Mouse (Mus musculus): Measurements from ENCODE around the gene Slc19a1. TPM values are rescaled to one million over a fixed set of nuclear protein-coding genes. Genes with fewer than 3 reads are reported as not detected.

Slc19a1 gene
- polyA plus RNA-seq, 1 experiment from 2014 or later, result 32.7 TPM

DNA sequence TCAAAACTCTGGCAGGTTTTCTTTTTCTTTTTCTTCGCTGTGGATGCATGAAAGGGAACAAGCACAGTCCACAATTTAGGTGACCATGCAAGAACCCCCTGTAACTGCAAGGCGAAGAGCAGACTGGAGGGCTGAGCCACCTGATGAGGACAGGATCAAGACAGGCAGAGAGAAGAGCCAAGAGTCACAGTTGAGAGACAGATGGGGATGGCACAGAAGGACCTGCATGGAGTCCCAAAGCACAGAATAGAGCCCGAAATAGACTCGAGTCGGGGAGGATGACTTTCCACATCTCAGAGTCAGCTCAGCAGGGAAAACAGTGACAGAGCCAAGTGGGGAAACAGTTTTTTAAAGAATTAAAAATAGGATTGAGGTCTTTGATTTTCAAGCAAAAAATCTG lies 50.9 kb downstream of the Slc19a1 start:
- 81% methylated on average over 5 of the region's 5 CpGs for WGBS
- no peak for DNase-seq (ENCODE audit: low spot score)
- H3K27me3 ChIP-seq (ENCODE audit: insufficient read depth, poor library complexity, severe bottlenecking), result no peaks in the 10 kb centered on the region
- H3K36me3 ChIP-seq, result peaks cover 73% of the 10 kb centered on the region
- H3K9me3 ChIP-seq, result no peaks in the 10 kb centered on the region
- 0 out of 2 replicates have a peak, but pooled peaks cover 7% of the 10 kb centered on the region for H3K4me1 ChIP-seq (replicated peaks)
- no peak overlapping the region for H3K4me3 ChIP-seq
- no peak overlapping the region for H3K27ac ChIP-seq

DNA sequence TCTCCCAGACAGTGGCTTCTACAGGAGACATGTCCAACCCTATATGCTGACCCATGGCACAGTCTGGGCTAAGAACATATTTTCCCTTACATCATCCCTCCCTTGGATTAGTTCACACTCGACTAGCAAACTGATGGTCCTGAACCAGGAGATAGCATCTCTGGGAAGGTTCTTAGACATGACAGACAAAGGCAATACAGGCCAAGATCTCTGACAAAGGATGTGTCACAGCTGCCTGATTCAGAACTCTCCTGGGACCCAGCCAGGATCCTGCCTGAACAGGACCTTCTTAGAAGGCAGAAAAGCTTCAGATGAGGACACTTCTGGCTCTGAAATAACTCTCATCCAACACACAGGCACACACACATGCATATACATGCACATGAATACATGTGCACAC lies 52.5 kb downstream of the Slc19a1 start:
- H3K9me3 ChIP-seq, result no peaks in the 10 kb centered on the region
- H3K27ac ChIP-seq, result 0 out of 2 replicates have a peak overlapping the region, but pooled peaks have one; percentile 53
- H3K4me3 ChIP-seq, result no peak overlapping the region
- no peaks in the 10 kb centered on the region for H3K27me3 ChIP-seq (ENCODE audit: insufficient read depth, poor library complexity, severe bottlenecking)
- peaks cover 12% of the 10 kb centered on the region for H3K4me1 ChIP-seq (replicated peaks)
- peaks cover 67% of the 10 kb centered on the region for H3K36me3 ChIP-seq
- 77% methylated on average over 1 of the region's 1 CpGs for WGBS
- DNase-seq (ENCODE audit: low spot score), result no peak

DNA sequence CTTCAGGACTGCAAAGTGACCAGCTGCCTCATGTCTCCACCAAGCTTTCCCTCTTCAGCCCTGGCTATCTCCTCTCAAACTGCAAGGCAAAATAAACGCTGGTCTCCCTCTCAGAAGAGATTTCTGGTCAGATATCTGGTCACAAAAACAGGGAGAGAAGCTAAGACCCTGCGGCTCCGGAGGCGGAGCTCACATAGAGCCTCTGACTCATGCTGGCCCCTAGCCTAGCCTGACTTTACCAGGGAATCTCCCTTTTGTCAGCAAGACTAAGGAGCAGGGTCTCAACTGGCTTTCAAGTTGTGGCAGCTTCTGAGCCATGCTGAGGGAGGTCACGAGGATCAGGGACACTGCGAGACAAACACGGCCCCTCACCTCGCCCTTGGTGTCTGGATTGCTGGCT lies 57.3 kb downstream of the Slc19a1 start:
- H3K27ac ChIP-seq, result peak overlapping the region; percentile 70
- H3K4me3 ChIP-seq, result no peak overlapping the region; the same call in 1 of the 2 replicates
- peak; percentile 35 for DNase-seq (ENCODE audit: low spot score)
- peaks cover 77% of the 10 kb centered on the region for H3K36me3 ChIP-seq
- peaks cover 10% of the 10 kb centered on the region for H3K9me3 ChIP-seq
- WGBS, result 35% methylated on average over 8 of the region's 8 CpGs
- H3K4me1 ChIP-seq (replicated peaks), result peaks cover 21% of the 10 kb centered on the region
- no peaks in the 10 kb centered on the region for H3K27me3 ChIP-seq (ENCODE audit: insufficient read depth, poor library complexity, severe bottlenecking)

DNA sequence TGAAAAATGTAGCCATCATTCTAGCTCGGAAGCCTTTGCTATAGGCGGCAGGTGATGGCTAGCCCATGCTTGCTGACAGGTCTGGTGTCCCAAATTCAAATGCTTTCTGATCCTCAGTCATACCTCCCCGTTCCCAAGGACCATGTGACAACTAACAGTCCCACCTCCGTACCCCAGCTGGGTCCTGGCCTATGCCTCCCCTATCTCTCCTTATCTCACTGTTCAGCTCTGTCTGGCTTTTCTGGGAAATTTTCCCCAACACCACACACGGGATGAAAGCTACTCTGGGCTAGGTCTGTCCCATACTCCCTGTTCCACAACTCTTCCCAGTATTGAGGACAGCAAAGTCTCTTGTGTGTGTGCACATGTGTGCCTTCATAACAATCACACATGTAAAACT lies 58.0 kb downstream of the Slc19a1 start:
- no peak for DNase-seq (ENCODE audit: low spot score)
- Histone ChIP-seq H3K4me3 (no peak overlapping the region), H3K27me3 (ENCODE audit: insufficient read depth, poor library complexity, severe bottlenecking) (no peaks in the 10 kb centered on the region), H3K9me3 (peaks cover 10% of the 10 kb centered on the region), H3K36me3 (peaks cover 77% of the 10 kb centered on the region), H3K27ac (no peak overlapping the region), H3K4me1 (replicated peaks) (peaks cover 26% of the 10 kb centered on the region)
- 82% methylated on average over 5 of the region's 5 CpGs for WGBS

DNA sequence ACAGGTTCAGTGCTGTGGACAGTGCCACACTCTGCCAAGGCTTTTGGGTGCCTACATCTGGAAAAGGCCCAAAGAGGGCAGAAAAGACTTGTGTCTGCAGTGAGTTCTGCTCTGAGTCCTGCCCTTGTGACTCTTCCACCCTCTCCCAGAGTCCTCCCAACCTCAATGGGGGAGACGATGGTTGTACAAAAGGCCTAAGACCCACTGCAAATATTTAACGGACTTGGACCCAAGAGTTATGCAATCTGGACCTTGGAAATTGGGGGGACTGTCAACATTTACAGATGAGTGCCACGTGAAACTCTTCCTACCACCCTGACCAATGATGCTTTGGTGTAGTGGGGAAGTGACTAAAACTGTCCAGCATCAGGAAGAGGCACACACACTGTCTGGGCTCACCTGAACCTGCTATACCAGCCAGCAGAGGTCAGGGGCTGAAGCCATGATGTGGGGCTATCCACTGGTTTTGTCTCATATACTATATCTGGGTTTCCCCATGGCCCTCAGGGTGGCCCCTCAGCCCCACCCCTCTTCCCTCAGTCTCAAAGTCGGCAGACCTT lies 59.6 kb downstream of the Slc19a1 start:
- WGBS, result 80% methylated on average over 4 of the region's 4 CpGs
- no peak for DNase-seq (ENCODE audit: low spot score)

DNA sequence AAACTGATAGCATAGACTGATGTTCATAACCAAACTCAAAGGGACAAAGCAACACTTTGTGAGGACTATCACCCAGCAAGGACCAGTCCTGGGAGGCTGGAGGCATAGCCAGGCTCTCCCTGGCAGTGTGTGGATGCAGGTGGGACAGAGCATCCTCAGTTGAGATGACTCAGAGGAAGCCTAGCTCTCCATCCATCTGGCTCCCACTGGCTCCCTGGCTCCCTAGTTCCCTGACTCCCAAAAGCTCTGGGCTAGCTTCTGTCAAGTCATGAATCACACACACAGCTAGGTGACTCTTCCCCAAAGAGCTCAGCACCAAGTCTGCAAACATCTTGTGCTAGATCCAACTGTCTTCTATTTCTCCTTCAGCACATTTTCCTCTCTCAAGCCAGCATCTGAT lies 61.8 kb downstream of the Slc19a1 start:
- H3K4me1 ChIP-seq (replicated peaks), result peaks cover 54% of the 10 kb centered on the region
- H3K27ac ChIP-seq, result 0 out of 2 replicates have a peak overlapping the region, but pooled peaks have one; percentile 8
- no peaks in the 10 kb centered on the region for H3K27me3 ChIP-seq (ENCODE audit: insufficient read depth, poor library complexity, severe bottlenecking)
- H3K4me3 ChIP-seq, result no peak overlapping the region
- peaks cover 56% of the 10 kb centered on the region for H3K36me3 ChIP-seq
- peaks cover 10% of the 10 kb centered on the region for H3K9me3 ChIP-seq
- no peak for DNase-seq (ENCODE audit: low spot score)

More for the DNA sequence above, 59.6 kb downstream of the Slc19a1 start:
- Histone ChIP-seq H3K9me3 (peaks cover 10% of the 10 kb centered on the region), H3K27ac (no peak overlapping the region), H3K27me3 (ENCODE audit: insufficient read depth, poor library complexity, severe bottlenecking) (no peaks in the 10 kb centered on the region), H3K4me1 (replicated peaks) (peaks cover 39% of the 10 kb centered on the region), H3K36me3 (peaks cover 77% of the 10 kb centered on the region), H3K4me3 (no peak overlapping the region)

DNA sequence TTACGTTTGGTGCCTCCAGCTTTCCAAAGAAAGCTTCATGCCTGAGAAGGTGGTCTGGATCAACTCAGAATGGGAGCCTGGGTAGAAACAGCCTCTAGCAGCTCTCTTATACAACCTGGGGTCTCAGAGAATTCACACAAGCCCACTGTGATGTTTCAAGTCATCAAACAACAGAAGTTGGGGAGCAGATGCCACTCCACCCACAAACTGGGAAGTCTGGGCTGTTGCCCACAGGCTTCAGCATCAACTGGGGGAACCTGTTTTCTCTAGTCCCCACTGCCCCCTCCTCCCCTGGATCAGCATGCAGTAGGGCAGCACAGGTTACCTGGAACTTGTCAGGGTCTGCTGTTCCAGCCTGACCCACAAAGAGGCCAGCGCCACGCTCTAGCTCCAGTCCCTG lies 63.6 kb downstream of the Slc19a1 start:
- H3K36me3 ChIP-seq, result peaks cover 51% of the 10 kb centered on the region
- no peak for DNase-seq (ENCODE audit: low spot score)
- H3K27ac ChIP-seq, result no peak overlapping the region
- H3K4me1 ChIP-seq (replicated peaks), result peaks cover 41% of the 10 kb centered on the region
- H3K27me3 ChIP-seq (ENCODE audit: insufficient read depth, poor library complexity, severe bottlenecking), result no peaks in the 10 kb centered on the region
- H3K4me3 ChIP-seq, result no peak overlapping the region
- H3K9me3 ChIP-seq, result peaks cover 10% of the 10 kb centered on the region
- WGBS, result 89% methylated on average over 3 of the region's 3 CpGs

DNA sequence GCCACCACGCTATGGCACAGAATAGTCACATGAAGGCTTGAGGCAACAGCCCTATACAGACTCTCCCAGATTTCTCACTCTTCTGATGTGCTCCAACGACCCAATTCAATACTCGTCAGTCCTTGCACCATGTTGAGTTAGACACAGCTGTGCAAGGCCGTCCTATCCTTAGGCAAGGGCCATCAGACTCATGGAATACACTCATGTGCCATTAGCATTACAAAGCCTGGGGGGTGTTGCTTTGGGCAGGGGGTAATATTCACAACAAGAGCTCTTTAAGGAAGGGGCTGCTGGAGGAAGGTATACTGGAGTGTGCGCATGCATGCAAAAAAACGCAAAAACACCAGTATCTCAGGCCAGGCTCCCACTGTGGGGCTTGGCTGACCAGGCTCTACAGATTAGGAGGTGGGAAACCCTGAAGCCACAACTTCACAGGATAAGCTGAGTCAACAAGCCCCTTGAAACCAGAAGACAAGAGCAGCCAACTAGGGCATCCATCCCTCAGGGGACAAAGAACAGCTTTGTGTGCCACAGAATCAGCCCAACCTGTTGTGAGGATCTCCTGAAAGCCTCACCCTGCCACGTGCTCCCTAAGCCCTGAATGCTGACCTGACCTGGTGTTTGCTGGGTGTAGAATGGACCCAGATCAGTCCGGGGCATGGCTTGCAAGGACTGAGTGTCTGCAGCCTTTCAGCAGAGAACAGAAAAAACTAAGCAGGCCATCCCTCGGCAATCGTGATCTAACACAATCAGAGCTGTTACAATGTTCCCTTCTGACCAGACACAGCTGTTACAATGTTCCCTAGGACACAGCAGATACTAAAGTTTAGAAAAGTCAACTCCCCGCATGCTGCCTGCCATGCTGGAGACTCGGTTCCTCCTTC lies 65.2 kb downstream of the Slc19a1 start:
- Histone ChIP-seq H3K36me3 (peaks cover 43% of the 10 kb centered on the region), H3K9me3 (peaks cover 10% of the 10 kb centered on the region), H3K4me1 (replicated peaks) (peaks cover 36% of the 10 kb centered on the region), H3K4me3 (no peak overlapping the region), H3K27ac (peak overlapping the region; percentile 57), H3K27me3 (ENCODE audit: insufficient read depth, poor library complexity, severe bottlenecking) (no peaks in the 10 kb centered on the region)
- 66% methylated on average over 12 of the region's 12 CpGs for WGBS
- DNase-seq (ENCODE audit: low spot score), result no peak

DNA sequence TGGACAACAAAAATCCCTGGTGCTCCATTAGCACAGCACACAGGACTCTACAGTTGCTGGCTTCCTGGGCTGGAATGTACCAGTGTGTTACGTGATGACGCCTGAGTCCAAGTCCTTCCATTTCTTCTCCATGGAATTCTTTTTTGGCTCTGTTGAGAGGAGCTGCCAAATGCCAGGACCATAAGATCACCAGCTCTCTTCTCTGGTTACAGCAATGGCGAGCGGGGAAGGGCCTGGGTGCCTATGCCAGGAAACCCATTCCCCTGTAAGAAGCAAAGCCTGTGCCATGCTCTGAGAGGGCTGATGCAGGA lies 65.8 kb downstream of the Slc19a1 start:
- Histone ChIP-seq H3K4me1 (replicated peaks) (peaks cover 36% of the 10 kb centered on the region), H3K4me3 (no peak overlapping the region), H3K36me3 (peaks cover 38% of the 10 kb centered on the region), H3K27me3 (ENCODE audit: insufficient read depth, poor library complexity, severe bottlenecking) (no peaks in the 10 kb centered on the region), H3K9me3 (peaks cover 7% of the 10 kb centered on the region), H3K27ac (peak overlapping the region; percentile 57)
- no peak for DNase-seq (ENCODE audit: low spot score)
- 92% methylated on average over 4 of the region's 4 CpGs for WGBS

DNA sequence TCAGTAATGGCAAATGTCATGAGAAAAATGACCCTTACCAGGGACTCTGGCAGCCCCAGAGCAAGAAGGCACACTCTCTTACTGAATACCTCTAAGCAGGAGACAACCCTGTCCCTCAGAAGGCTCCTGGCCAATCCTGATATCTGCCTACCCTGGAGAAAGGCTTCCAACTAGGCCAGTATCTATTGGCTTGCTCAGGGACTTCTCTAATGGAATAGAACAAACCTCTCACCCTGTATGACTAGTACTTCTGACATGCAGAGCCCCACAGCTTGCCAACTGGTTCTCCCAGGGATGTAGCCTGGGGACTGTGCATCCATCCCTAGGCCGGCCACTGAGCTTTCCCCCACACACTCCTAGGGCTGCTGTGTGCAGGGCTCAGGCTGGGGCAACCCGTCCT lies 66.6 kb downstream of the Slc19a1 start:
- whole genome bisulfite sequencing, result 85% methylated on average over 2 of the region's 2 CpGs
- Histone ChIP-seq H3K4me3 (no peak overlapping the region), H3K36me3 (peaks cover 30% of the 10 kb centered on the region), H3K27ac (no peak overlapping the region), H3K27me3 (ENCODE audit: insufficient read depth, poor library complexity, severe bottlenecking) (no peaks in the 10 kb centered on the region), H3K9me3 (no peaks in the 10 kb centered on the region), H3K4me1 (replicated peaks) (peaks cover 36% of the 10 kb centered on the region)
- DNase-seq (ENCODE audit: low spot score), result no peak

DNA sequence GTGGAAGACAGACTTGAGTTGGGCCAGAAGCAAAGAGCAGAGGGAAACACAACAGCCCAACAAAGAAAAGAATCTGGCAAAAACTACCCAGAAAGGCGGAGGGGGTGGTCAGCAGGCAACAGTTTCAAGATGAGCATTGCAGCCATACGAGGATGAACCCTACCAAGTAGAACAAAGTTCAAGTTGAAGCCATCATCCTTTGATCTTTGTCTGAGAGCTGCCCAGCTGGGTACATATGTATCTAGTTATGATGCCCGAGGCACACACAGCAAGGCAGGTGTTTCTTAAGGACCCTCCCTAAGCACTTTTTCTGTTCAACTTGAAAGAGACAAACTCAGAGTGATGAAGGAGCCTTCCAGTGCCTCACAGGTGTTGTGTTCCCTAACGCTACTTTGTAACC lies 67.7 kb downstream of the Slc19a1 start:
- 80% methylated on average over 4 of the region's 4 CpGs for WGBS
- no peak overlapping the region for H3K27ac ChIP-seq
- peaks cover 34% of the 10 kb centered on the region for H3K4me1 ChIP-seq (replicated peaks)
- H3K9me3 ChIP-seq, result no peaks in the 10 kb centered on the region
- H3K36me3 ChIP-seq, result peaks cover 18% of the 10 kb centered on the region; the same call in 1 of the 2 replicates
- no peak for DNase-seq (ENCODE audit: low spot score)
- H3K27me3 ChIP-seq (ENCODE audit: insufficient read depth, poor library complexity, severe bottlenecking), result no peaks in the 10 kb centered on the region
- no peak overlapping the region for H3K4me3 ChIP-seq

DNA sequence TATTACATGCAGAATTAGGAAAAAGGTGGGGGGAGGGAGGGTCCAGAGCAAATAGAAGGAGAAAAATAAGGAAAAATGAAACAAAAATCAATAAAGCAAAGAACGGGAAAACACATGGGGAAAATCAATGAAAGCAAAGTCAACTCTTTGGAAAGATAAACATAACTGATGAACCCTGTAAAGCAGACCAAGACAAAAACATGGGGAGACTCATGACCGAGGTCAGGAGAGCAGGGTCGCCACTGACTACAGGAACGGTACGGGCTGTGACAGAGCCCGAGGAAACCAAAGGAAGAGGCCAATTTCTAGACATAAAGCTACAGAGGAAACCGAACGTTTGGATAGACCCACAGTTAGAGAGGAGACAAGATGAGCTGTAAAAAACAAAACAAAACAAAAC lies 71.6 kb downstream of the Slc19a1 start:
- 0 out of 2 replicates have a peak, but pooled peaks cover 3% of the 10 kb centered on the region for H3K36me3 ChIP-seq
- no peaks in the 10 kb centered on the region for H3K9me3 ChIP-seq
- no peak overlapping the region for H3K27ac ChIP-seq
- no peaks in the 10 kb centered on the region for H3K27me3 ChIP-seq (ENCODE audit: insufficient read depth, poor library complexity, severe bottlenecking)
- no peak overlapping the region for H3K4me3 ChIP-seq
- WGBS, result 69% methylated on average over 8 of the region's 8 CpGs
- no peak for DNase-seq (ENCODE audit: low spot score)
- H3K4me1 ChIP-seq (replicated peaks), result peaks cover 6% of the 10 kb centered on the region

DNA sequence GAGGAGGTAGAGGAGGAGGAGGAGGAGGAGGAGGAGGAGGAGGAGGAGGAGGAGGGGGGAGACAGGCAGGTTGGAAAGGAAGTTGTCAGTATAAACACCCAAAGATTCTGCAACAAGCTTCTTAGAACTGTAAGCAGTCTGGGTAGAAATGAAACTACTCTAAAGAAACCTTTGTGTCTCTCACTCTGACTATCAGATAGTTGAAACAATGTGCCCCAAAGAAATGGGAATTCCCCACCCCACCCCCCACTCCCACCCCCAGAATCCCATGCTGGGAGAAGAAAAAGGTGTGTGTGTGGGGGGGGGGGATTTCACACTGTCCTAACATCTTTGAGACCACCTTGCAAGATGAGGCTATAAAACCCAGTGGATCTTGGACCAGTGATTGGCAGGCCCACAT lies 72.3 kb downstream of the Slc19a1 start:
- Histone ChIP-seq H3K36me3 (0 out of 2 replicates have a peak, but pooled peaks cover 3% of the 10 kb centered on the region), H3K27ac (no peak overlapping the region), H3K4me1 (replicated peaks) (peaks cover 8% of the 10 kb centered on the region), H3K9me3 (no peaks in the 10 kb centered on the region), H3K4me3 (no peak overlapping the region), H3K27me3 (ENCODE audit: insufficient read depth, poor library complexity, severe bottlenecking) (no peaks in the 10 kb centered on the region)
- DNase-seq (ENCODE audit: low spot score), result no peak

Data from hindbrain, embryonic 10.5 days (tissue).